Mouse (Mus musculus) cerebellum, adult 2 months (tissue): Measurements from ENCODE around the gene Celf1. TPM values are rescaled to one million over a fixed set of nuclear protein-coding genes. Genes with fewer than 3 reads are reported as not detected.
"Not testable (repeated sequence)": the region's sequence is repeated elsewhere in the genome, so short reads cannot be mapped to it uniquely, and the experiment has no call there.

Experiments
- DNase-seq, 2 experiments: peaks; one replicate each; pipeline ENCODE4 v3.0.0; 2021
- H3K27ac ChIP-seq: fragments of 200-500 bp; 2 replicates; pipeline ENCODE4 v1.5.1; 2012; ENCODE audit warnings: low read length, control low read depth, inconsistent platforms; ENCODE audit not compliant: insufficient read depth
- H3K27me3 ChIP-seq: fragments of 200-500 bp; 2 replicates; pipeline ENCODE4 v1.6.1; 2012; ENCODE audit warnings: inconsistent platforms, mild to moderate bottlenecking, low read length, moderate library complexity; ENCODE audit not compliant: control insufficient read depth, insufficient read depth
- H3K4me1 ChIP-seq: fragments of 200-500 bp; 2 replicates; pipeline ENCODE4 v1.6.1; 2011; ENCODE audit warnings: low read length; ENCODE audit not compliant: control insufficient read depth, insufficient read depth
- H3K4me3 ChIP-seq: fragments of 200-500 bp; replicated peaks from 2 replicates; pipeline ENCODE3; 2011; ENCODE audit warnings: mild to moderate bottlenecking, low read depth, low read length, control low read depth; ENCODE audit not compliant: insufficient read depth
- CTCF ChIP-seq: fragments of 200-500 bp; IDR thresholded peaks from 2 replicates; pipeline ENCODE4 v1.5.1; 2011; ENCODE audit warnings: low read depth, mild to moderate bottlenecking, control low read depth, low read length, moderate library complexity, borderline replicate concordance; ENCODE audit not compliant: insufficient read depth
- POLR2A ChIP-seq: fragments of 200-500 bp; IDR thresholded peaks from 2 replicates; pipeline ENCODE4 v1.6.1; 2011; ENCODE audit warnings: low read length, control low read depth, borderline replicate concordance; ENCODE audit not compliant: insufficient read depth
- WGBS: fragments of 180-500 bp; shearing (Covaris S2); methylation state at CpG from one replicate; pipeline ENCODE4 v1.1.7; 2018; 5-methylcytosine and 5-hydroxymethylcytosine counted together
- polyA plus RNA-seq: library from polyadenylated mRNA; depleted of rRNA; stranded (reverse); fragments of >200 nt; gene quantifications from 2 replicates; pipeline ENCODE4 v1.2.3, GENCODE M21; 2012; rRNA removed

The Celf1 gene
- polyA plus RNA-seq = 91.1 and 95.2 TPM in 2 replicates

DNA sequence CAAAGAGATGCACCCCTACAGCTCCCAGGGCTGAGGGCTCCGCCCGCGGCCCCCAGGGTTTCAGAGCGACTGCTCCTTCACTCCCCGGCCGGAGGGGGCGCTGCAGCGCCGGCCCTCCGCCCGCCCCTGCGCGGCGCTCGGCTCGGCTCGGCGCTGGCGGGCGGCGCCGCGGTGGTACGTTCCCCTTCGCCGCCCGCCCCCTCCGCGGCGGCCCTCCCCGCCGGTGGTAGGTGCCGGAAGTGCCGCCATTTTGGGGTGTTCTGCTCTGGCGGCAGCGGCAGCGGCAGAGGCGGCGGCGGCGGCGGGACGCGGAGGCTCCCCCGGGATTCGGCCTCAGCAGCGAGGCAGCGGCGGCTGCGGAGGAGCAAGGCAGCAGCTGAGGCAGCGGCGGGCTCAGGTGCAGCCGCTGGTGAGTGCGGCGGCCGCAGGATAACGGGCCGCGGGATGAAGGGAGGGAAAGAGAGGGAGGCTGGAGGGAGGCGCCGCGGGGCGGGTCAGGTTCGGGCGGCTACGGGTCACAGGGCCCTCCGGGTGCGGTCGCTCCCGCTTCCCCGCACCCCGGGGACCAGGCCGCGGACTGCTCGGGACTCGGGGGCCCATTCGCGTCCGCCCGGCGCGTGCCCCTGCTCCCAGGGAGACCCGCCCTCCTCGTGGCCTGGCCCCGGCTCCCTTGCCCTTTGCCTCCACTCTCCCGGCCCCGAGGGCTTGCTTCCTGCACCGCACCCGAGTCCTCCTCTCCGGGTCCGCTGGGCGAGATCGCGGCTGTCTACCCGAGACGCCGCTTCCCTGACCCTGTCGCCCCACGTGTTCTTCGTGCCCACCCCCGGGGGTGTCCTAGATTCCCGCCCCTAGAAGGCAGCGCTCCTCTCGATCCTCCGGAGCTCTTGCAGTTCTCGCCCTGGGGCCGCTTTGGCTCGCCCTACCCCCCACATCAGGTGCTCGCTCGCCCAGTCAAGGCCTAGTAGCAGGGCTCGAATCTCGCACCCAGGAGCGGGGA, at the start of gene Celf1:
TSS of gene Celf1 (plus strand) at position 150 of the 997 bp plus-strand sequence.
- peak; percentile 86 to 87 for DNase-seq
- Histone ChIP-seq H3K4me3 (peak within 1 kb of the TSS; percentile 97), H3K4me1 (no peaks in the 10 kb centered on the region; the same call in 1 of the 2 replicates), H3K27ac (peak within 1 kb of the TSS; percentile 93), H3K27me3 (no peaks in the 10 kb centered on the region)
- TF ChIP-seq POLR2A (peak; percentile 50), CTCF (peak; percentile 49; the same call in 1 of the 2 replicates)
- under 1% methylated on average over 112 of the region's 113 CpGs for WGBS

DNA sequence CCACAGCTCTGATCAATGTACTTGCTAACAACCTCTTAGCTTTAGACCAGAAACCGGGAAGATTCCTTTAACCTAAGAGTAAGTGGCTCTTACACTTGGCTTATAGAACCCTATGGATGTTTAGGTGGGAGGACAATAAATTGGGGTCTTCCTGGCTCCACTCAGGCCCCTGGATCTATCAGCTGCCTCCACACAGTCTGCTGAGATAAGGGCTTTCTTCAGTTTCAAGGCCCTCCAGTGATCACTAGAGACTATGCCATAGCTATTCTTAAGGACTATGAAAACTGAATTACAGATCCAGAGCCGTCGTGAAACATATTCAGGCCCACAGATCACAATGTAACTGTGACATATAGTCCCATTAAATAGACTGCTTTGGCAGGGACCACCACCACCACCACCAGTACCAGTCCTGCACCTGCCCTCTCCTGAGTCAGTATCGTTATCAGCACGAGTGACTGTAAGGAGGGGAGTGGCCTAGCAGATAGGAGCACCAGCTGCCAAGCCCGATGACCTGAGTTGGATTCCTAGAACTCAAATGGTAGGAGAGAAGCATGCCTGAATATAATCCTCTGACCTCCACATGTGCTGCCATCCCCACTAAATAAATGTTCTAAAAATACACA, 46.4 kb upstream of the Celf1 start:
- Histone ChIP-seq H3K27me3 (no peaks in the 10 kb centered on the region), H3K4me1 (0 out of 2 replicates have a peak, but pooled peaks cover 2% of the 10 kb centered on the region), H3K4me3 (no peak overlapping the region), H3K27ac (no peak overlapping the region)
- no peak for DNase-seq
- WGBS = 80% methylated on average over 6 of the region's 6 CpGs
- no peak for TF ChIP-seq CTCF
- no peak for TF ChIP-seq POLR2A

DNA sequence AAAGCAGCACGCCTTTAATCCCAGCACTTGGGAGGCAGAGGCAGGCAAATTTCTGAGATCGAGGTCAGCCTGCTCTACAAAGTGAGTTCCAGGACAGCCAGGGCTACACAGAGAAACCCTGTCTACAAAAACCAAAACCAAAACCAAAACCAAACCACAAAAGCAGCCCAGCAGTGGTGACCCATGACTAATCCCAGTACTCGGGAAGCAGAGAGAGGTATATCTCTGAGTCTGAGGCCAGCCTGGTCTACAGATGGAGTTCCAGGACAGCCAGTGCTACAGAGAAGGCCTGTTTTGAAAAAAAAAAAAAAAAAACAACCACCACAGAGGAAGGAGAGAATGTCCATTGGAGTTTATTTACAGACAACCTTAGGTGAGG, 45.9 kb upstream of the Celf1 start:
- WGBS = 84% methylated on average over 3 of the region's 3 CpGs
- not testable (repeated sequence) for H3K27ac ChIP-seq, DNase-seq, H3K27me3 ChIP-seq, H3K4me1 ChIP-seq, H3K4me3 ChIP-seq

DNA sequence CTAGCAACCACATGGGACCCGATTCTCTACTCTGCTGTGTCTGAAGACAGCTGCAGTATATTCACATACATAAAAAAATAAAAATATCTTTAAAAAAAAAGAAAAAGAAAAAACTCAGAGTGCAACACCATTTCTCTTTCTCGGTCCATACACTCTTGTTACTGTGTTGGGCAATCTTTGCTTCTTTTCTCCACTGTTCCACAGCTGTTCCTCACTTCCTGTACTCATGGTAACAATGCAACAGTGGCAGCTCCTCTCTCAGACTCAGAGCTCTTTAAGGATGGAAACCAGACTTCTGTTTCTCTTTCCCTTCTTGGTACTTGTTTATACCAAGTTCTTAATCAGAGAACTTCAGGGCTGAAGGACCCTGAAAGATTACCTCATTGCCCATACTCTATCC, 36.8 kb upstream of the Celf1 start:
- DNase-seq = no peak
- H3K4me3 ChIP-seq = peak overlapping the region; percentile 99
- H3K27me3 ChIP-seq = no peaks in the 10 kb centered on the region
- no peak for TF ChIP-seq CTCF
- TF ChIP-seq POLR2A = no peak
- 83% methylated on average over 2 of the region's 2 CpGs for WGBS
- H3K4me1 ChIP-seq = peaks cover 8% of the 10 kb centered on the region
- H3K27ac ChIP-seq = no peak overlapping the region

DNA sequence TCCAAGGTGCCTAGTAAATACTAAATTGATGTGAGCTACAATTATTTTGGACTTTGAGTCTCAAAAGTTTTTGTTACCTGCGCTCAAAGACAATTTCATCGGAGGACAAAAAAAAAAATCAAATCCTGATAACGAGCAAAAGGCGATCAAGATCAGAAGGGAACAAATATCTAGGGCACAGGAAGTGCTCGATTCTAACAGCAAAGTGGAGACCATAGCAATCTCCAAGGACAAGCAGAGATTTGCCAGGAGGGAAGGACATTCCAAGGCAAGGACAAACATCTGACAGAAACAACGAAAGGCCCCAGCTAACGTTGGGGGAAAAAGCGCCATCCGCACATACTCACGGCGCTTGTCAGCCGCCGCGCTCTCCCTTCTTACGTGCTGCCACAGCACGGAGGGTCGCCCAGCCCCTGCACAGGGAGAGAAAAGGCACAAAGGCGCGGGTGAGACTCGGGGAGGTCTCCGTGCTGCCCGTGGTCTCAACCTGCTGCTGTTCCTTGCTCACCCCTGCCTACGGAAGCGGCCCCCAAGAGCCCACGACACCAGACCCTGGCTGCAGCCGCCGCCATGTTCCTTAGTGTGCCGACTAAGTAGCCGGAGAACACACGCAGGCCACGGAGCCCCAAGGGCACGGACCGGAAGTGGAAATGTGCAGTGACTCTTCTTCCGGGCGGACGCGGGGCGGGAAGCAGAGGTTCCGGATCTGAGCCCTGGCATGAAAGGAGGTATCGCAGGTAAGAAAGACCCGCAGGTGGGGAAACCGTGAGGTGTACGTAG, 35.9 kb upstream of the Celf1 start, which contains the start of the genes Kbtbd4 and Ndufs3:
TSS of gene Kbtbd4 (plus strand) at position 665 of the 780 bp plus-strand sequence.
TSS of gene Ndufs3 (minus strand) at position 752 of the 780 bp plus-strand sequence.
- peak within 1 kb of the TSS; percentile 97 for H3K27ac ChIP-seq
- peak within 1 kb of the TSS; percentile 99 for H3K4me3 ChIP-seq
- TF ChIP-seq CTCF (no peak), POLR2A (peak; percentile 90)
- H3K27me3 ChIP-seq = no peaks in the 10 kb centered on the region
- WGBS = under 1% methylated on average over 43 of the region's 43 CpGs
- peak; percentile 89 to 92 for DNase-seq
- peaks cover 8% of the 10 kb centered on the region for H3K4me1 ChIP-seq

DNA sequence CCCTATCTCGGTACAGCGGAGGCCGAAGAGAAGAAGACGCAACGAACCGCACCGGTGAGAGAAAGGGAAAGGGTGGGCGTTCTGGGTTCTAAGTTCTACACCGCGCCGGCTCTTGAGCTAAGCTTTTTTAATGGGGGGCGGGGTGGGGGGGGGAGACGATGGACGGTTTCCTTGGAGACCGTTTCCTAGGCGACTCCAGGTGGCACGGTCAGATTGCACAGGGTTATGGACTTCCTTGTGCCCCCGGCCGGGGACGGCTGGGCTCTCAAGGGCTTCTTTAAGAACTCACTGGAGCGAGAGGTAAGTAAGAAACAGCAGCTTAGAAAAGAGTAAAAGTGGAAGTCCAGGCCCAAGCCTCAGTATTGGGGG, 35.3 kb upstream of the Celf1 start:
- Histone ChIP-seq H3K4me1 (peaks cover 8% of the 10 kb centered on the region), H3K27ac (peak overlapping the region; percentile 97), H3K27me3 (no peaks in the 10 kb centered on the region), H3K4me3 (peak overlapping the region; percentile 99)
- under 1% methylated on average over 21 of the region's 21 CpGs for WGBS
- DNase-seq = no peak
- TF ChIP-seq POLR2A (no peak), CTCF (no peak)

DNA sequence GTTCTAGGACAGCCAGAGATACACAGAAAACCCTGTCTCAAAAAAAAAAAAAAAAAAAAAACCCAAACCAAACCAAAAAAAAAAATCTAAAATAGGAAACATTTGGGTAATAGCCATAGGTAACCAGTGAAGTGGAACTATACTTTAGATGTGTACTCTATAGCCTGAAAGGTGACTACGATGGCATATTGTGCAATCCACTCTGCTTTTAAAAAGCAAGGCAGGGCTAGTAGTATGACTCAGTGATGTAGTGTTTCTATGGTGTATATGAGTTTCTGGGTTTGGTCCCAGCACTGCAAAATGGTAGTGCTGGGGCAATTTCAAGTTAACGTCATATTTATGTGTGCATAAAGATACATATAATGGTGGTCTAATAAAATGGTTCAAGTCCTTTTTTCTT, 33.5 kb upstream of the Celf1 start:
- no peak for DNase-seq

DNA sequence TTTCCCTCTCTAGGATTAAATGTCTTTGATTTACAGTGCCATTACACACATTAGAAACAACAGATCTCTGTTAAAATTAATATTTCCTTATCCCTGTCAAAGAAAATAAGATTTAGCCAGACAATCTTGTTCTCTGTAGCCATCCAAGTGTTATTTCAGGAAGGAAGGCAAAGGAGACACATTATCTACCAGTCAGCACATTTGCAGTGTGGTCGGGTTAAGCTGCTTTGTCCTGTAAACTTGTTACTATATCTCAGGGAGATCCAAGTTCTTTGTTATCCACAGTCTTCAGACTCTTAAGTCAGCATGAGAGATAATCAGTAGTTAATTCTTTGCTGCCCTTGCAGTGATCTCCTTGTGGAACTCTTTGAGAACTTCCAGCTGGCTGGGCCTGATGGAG, 29.3 kb upstream of the Celf1 start:
- no peak overlapping the region for H3K27ac ChIP-seq
- no peak overlapping the region for H3K4me3 ChIP-seq
- H3K4me1 ChIP-seq = peaks cover 10% of the 10 kb centered on the region
- no peak for TF ChIP-seq CTCF
- TF ChIP-seq POLR2A = no peak
- H3K27me3 ChIP-seq = no peaks in the 10 kb centered on the region
- 86% methylated on average over 1 of the region's 1 CpGs for WGBS
- DNase-seq = no peak

More for the DNA sequence above, 33.5 kb upstream of the Celf1 start:
- no peak overlapping the region for H3K27ac ChIP-seq
- H3K4me1 ChIP-seq = peaks cover 8% of the 10 kb centered on the region
- 96% methylated on average over 2 of the region's 2 CpGs for WGBS
- no peaks in the 10 kb centered on the region for H3K27me3 ChIP-seq
- no peak overlapping the region for H3K4me3 ChIP-seq
- TF ChIP-seq POLR2A = no peak
- no peak for TF ChIP-seq CTCF
